Mouse (Mus musculus) liver, embryonic 16.5 days (tissue): ENCODE results near the gene Zfp706. TPM values are rescaled to one million over a fixed set of nuclear protein-coding genes. Genes with fewer than 3 reads are reported as not detected.
"Not testable (repeated sequence)": the region's sequence is repeated elsewhere in the genome, so short reads cannot be mapped to it uniquely, and the experiment has no call there.

Experiments
- ATAC-seq: fragments of 200-750 bp; cut with Nextera tagmentation; 2 replicates; pipeline ENCODE4 v1.8.0; 2017; ENCODE audit warnings: low read depth, mild to moderate bottlenecking, moderate number of reproducible peaks, moderate library complexity
- H3K27ac ChIP-seq: fragments of 300-500 bp; sonication (generic); 2 replicates; pipeline ENCODE4 v1.5.1; 2014; ENCODE audit warnings: mild to moderate bottlenecking, low read length
- H3K27me3 ChIP-seq: fragments of 300-500 bp; sonication (generic); 2 replicates; pipeline ENCODE4 v1.6.1; 2014; ENCODE audit warnings: low read depth, low read length, mixed read lengths; ENCODE audit not compliant: control insufficient read depth, insufficient read depth
- H3K36me3 ChIP-seq: fragments of 300-500 bp; sonication (generic); 2 replicates; pipeline ENCODE4 v1.6.1; 2014; ENCODE audit warnings: mild to moderate bottlenecking; ENCODE audit not compliant: control insufficient read depth, insufficient read depth
- H3K4me1 ChIP-seq: fragments of 300-500 bp; sonication (generic); 2 replicates; pipeline ENCODE4 v1.6.1; 2014; ENCODE audit warnings: low read depth, low read length, mixed read lengths; ENCODE audit not compliant: control insufficient read depth
- H3K4me2 ChIP-seq: fragments of 300-500 bp; sonication (generic); 2 replicates; pipeline ENCODE4 v1.6.1; 2014; ENCODE audit warnings: low read depth, low read length, mixed read lengths
- H3K4me3 ChIP-seq: fragments of 300-500 bp; sonication (generic); 2 replicates; pipeline ENCODE4 v1.5.1; 2014; ENCODE audit warnings: low read depth, mild to moderate bottlenecking, low read length
- H3K9ac ChIP-seq: fragments of 300-500 bp; sonication (generic); 2 replicates; pipeline ENCODE4 v1.6.1; 2014; ENCODE audit warnings: low read depth, low read length
- H3K9me3 ChIP-seq: fragments of 300-500 bp; sonication (generic); replicated peaks from 2 replicates; pipeline ENCODE4 v1.6.1; 2016; ENCODE audit warnings: low read length; ENCODE audit not compliant: control insufficient read depth
- WGBS: fragments of 180-500 bp; shearing (Covaris S2); extraction: QIAGEN DNeasy Blood & Tissue Kit; methylation state at CpG from one replicate; pipeline ENCODE4 v1.1.7; 2014; ENCODE audit not compliant: insufficient replicate concordance; 5-methylcytosine and 5-hydroxymethylcytosine counted together
- polyA plus RNA-seq: library from polyadenylated mRNA; unstranded; fragments of >200 nt; fragmentation: Nextera tagmentation; extraction: Ambion mirVana; gene quantifications from 2 replicates; pipeline ENCODE4 v1.2.1, GENCODE M21; 2015

Gene Zfp706
- polyA plus RNA-seq, 1 experiment from 2014 or later: 151 TPM

DNA sequence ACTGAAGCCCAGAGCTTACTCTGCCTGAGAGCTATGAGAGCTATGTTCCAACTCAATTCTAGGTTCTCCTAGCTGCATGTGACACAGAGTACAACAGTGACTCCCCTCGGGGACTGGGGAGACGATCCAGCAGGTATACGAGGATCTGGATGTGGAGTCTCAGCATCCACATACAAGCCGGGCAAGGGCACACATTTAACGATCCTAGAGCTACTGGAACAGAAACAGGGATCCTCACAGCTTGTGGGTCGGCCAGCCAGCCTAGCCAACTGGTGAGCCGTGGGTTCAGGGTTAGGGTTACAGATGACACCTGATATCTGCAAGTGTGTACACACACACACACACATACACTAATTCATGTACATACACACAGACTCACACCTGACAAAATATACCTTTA is 5.3 kb downstream of the Zfp706 start:
- H3K9ac ChIP-seq: no peak overlapping the region
- H3K4me2 ChIP-seq: no peak overlapping the region
- no peaks in the 10 kb centered on the region for H3K27me3 ChIP-seq
- peaks cover 31% of the 10 kb centered on the region for H3K36me3 ChIP-seq
- WGBS: 83% methylated on average over 7 of the region's 7 CpGs
- H3K27ac ChIP-seq: no peak overlapping the region
- no peak for ATAC-seq
- no peak overlapping the region for H3K4me3 ChIP-seq
- H3K9me3 ChIP-seq: peaks cover 2% of the 10 kb centered on the region; the same call in 1 of the 2 replicates
- peaks cover 13% of the 10 kb centered on the region for H3K4me1 ChIP-seq

DNA sequence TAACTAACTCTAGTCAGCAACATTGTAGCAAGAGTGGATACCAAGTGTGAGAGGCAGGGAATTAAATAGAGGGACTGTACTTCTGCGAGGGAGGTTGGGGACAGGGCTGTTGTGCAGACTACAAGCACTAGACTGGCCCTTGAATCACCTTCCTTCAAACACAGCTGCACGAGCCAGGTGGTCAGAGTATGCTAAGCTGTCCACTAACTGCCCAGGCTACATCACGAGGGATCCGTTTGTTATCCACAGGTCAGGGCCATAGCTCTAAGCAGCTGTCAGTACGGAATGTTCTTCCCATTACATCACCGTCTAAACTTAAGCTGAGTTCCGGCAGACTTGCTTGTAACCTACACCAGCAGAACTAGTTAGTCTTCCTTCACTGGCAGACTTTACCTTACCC is 8.0 kb downstream of the Zfp706 start:
- H3K9me3 ChIP-seq, H3K27me3 ChIP-seq, H3K4me2 ChIP-seq, H3K27ac ChIP-seq, ATAC-seq, H3K4me1 ChIP-seq, H3K4me3 ChIP-seq, H3K9ac ChIP-seq: not testable (repeated sequence)
- peaks cover 33% of the 10 kb centered on the region for H3K36me3 ChIP-seq
- WGBS: 83% methylated on average over 7 of the region's 7 CpGs

DNA sequence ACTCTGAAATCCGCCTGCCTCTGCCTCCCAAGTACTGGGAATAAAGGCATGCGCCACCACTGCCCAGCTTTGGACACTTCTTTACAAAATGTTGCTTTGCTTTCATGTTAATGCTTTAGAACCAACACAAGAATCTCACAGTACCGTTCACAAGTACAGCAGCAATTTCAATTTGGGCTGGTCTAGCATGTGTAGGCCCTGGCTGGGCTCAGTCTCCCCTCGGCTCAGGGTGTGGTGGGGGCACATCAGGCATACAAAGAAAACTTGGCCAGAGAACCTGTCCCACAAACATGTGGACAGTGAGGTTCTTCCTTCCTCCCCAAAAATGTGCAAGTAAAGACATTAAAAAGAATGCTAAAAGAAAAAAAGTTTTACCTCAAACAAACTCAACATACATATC is 12.4 kb downstream of the Zfp706 start:
- Histone ChIP-seq H3K36me3 (peaks cover 24% of the 10 kb centered on the region), H3K27me3 (no peaks in the 10 kb centered on the region), H3K4me2 (no peak overlapping the region), H3K4me3 (no peak overlapping the region), H3K9ac (no peak overlapping the region), H3K9me3 (peaks cover 2% of the 10 kb centered on the region; the same call in 1 of the 2 replicates), H3K4me1 (peaks cover 2% of the 10 kb centered on the region; the same call in 1 of the 2 replicates), H3K27ac (no peak overlapping the region)
- ATAC-seq: no peak
- WGBS: 79% methylated on average over 4 of the region's 4 CpGs

DNA sequence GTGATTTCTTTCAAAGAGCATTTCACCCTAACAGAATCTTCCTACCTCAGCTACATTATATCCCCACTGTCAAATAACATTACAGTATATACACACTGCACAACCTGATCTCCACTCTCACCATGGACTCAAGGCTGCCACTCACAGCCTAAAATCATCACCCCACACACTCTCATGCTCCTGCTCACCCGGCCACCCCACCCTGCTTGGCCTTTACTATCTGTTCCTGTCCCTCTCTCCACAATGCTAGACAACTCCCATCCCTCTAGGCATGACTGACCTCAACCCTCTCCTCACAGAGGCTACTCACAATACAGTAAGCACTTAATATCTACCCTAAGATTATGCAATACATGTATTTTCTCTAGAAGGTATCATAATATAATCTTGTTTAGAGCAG is 12.9 kb downstream of the Zfp706 start:
- Histone ChIP-seq H3K4me3 (no peak overlapping the region), H3K4me2 (no peak overlapping the region), H3K27me3 (no peaks in the 10 kb centered on the region), H3K36me3 (peaks cover 22% of the 10 kb centered on the region), H3K9ac (no peak overlapping the region), H3K27ac (no peak overlapping the region), H3K9me3 (peaks cover 2% of the 10 kb centered on the region; the same call in 1 of the 2 replicates), H3K4me1 (peaks cover 2% of the 10 kb centered on the region; the same call in 1 of the 2 replicates)
- WGBS: 40% methylated on average over 1 of the region's 1 CpGs
- ATAC-seq: no peak

DNA sequence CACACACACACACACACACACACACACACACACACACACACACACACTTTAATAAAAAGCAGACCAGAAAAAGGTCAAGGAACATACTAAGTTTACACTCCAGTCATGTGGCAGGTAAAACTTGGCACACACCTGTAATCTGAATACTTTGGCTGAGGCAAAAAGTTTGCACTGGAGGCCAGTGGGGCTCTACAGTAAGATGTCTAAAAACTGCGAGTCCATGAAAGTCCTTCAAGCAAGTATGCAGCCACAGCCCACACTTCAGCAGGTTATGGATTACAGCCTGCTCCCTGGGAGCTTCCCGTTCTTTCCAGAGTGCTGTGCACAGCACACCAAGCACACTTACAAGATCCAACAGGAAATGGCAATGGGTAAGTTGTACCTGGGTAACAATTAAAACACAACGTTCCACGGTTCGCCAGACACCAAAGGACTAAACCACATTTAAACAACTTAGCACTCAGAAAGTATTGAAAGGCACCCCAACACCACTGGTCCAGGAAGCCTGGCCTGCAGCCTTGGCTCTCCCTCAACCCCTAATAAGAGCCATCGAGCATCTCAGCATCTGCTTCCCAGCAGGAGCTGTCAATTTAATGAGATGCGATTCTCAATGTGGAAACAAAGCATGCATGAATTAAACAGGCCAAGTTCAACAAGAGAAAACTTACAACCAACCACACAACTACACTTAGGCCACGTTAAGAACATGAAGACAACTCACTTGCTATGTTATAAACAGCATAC is 14.0 kb downstream of the Zfp706 start:
- Histone ChIP-seq H3K4me3 (no peak overlapping the region), H3K9me3 (peaks cover 2% of the 10 kb centered on the region; the same call in 1 of the 2 replicates), H3K27ac (no peak overlapping the region), H3K9ac (no peak overlapping the region), H3K36me3 (peaks cover 16% of the 10 kb centered on the region), H3K27me3 (no peaks in the 10 kb centered on the region), H3K4me1 (peaks cover 2% of the 10 kb centered on the region; the same call in 1 of the 2 replicates), H3K4me2 (no peak overlapping the region)
- no peak for ATAC-seq
- WGBS: 77% methylated on average over 8 of the region's 8 CpGs

DNA sequence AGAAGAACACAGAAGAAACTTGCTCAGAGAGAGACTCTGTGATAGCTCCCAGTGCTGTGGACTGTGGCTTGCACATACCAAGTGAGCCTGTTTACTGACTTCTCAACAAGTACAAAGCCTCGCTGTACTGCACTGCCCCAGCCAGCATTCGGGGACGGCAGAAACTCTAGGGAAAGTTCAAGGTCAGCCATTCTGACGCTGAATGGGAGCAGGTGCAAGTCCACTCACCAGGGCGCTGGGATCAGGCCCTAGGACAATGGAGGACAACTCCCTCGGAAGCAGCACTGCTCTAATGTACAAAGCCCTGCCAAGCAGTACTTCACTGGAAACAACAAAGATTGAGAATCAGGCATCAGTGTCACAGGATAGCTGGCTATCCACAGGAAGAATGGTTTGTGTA is 16.2 kb downstream of the Zfp706 start:
- Histone ChIP-seq H3K4me1 (peaks cover 2% of the 10 kb centered on the region), H3K36me3 (no peaks in the 10 kb centered on the region), H3K9me3 (no peaks in the 10 kb centered on the region), H3K4me3 (no peak overlapping the region), H3K4me2 (no peak overlapping the region), H3K27me3 (no peaks in the 10 kb centered on the region), H3K9ac (no peak overlapping the region), H3K27ac (no peak overlapping the region)
- ATAC-seq: peak; percentile 74
- WGBS: 47% methylated on average over 6 of the region's 6 CpGs

DNA sequence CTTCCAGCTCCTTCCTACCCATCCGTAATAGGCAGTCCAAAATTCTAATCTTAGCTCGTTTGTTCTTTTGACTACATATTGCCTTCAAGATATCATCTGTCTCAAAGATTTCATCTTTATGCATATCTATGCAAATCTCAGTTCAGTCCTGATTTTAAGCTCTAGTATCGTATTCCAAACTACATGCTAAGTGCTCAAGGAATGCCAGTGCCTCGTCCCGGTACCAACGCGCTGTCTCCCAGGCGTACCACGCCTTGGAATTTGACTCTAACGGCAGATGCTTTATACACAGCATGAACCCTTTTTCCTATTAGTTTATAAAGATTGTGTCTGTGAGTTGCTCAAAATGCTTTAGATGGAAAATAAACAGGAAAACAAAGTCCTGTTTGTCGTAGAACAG is 17.7 kb downstream of the Zfp706 start:
- Histone ChIP-seq H3K4me1 (peaks cover 2% of the 10 kb centered on the region), H3K36me3 (no peaks in the 10 kb centered on the region), H3K4me3 (no peak overlapping the region), H3K27ac (no peak overlapping the region), H3K9me3 (no peaks in the 10 kb centered on the region), H3K4me2 (no peak overlapping the region), H3K9ac (no peak overlapping the region), H3K27me3 (no peaks in the 10 kb centered on the region)
- no peak for ATAC-seq
- 82% methylated on average over 11 of the region's 11 CpGs for WGBS

DNA sequence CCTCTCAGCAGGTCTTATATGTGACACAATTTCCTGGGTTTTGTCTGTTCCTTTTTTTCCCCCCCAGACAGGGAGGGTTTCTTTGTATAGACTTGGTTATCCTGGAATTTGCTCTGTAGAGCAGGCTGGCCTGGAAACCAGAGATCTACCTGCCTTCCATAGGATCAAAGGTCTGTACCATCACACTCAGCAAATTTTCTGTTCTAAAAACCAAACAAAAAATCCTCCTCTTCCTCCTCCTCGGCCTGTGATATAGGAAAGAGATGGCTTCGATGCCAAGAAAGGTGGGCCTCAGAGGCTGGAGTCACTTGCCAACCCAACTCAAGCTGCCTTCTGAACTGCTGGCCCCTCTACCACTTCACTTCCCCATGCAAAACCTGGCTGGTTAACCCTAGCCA is 18.9 kb downstream of the Zfp706 start:
- Histone ChIP-seq H3K9me3 (no peaks in the 10 kb centered on the region), H3K4me2 (no peak overlapping the region), H3K36me3 (no peaks in the 10 kb centered on the region), H3K4me1 (peaks cover 2% of the 10 kb centered on the region), H3K4me3 (no peak overlapping the region), H3K27ac (no peak overlapping the region), H3K9ac (no peak overlapping the region), H3K27me3 (no peaks in the 10 kb centered on the region)
- 44% methylated on average over 2 of the region's 2 CpGs for WGBS
- ATAC-seq: no peak

DNA sequence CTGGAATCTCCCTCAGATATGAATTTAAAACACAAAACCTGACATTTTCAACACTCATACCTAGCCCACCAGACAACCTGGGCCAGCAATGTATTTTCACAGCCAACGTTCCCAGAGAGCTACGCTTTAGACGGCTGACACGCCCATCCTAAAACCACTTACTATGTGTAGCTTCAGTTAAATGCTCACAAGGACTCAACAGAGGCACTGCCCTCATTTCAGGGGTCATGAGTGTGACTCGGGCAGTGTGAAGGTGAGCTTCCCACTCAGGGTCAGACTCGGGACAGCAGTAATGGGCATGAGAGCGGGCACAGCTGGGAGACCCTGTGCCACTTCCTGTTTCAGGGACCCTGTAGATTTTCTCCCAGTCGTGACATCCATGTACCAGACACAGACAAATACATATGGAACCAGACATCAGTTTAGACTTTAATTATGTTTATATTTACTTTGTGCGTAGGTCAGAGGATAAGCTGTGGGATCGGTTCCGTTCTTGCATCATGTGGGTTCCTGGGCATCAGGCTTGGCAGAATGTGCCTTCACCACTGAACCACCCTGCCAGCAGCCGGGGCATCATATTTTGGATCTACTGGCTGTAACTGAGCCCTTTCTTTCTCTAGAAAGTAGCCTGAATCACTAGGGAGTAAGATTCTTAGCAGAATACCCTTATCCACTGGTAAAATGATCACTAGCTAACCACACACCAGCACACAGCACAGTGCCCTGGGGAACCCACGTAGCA is 19.4 kb downstream of the Zfp706 start:
- Histone ChIP-seq H3K27ac (no peak overlapping the region), H3K9ac (no peak overlapping the region), H3K4me3 (no peak overlapping the region), H3K36me3 (no peaks in the 10 kb centered on the region), H3K4me1 (peaks cover 2% of the 10 kb centered on the region), H3K4me2 (no peak overlapping the region), H3K27me3 (no peaks in the 10 kb centered on the region), H3K9me3 (no peaks in the 10 kb centered on the region)
- ATAC-seq: no peak
- WGBS: 62% methylated on average over 13 of the region's 13 CpGs
